Mouse (Mus musculus) liver, postnatal 0 days (tissue): ENCODE results near the gene Spsb1. TPM values are rescaled to one million over a fixed set of nuclear protein-coding genes. Genes with fewer than 3 reads are reported as not detected.

Experiments used
- ATAC-seq: fragments of 200-750 bp; cut with Nextera tagmentation; 2 replicates; pipeline ENCODE4 v1.8.0; 2017; ENCODE audit warnings: mild to moderate bottlenecking, moderate library complexity
- DNase-seq: peaks from one replicate; pipeline ENCODE4 v3.0.0-alpha.2; 2016
- H3K27ac ChIP-seq: fragments of 300-500 bp; sonication (generic); 2 replicates; pipeline ENCODE4 v1.5.1; 2014; ENCODE audit warnings: antibody characterized with exemption, moderate library complexity, mild to moderate bottlenecking, low read depth
- H3K27me3 ChIP-seq: fragments of 300-500 bp; sonication (generic); 2 replicates; pipeline ENCODE4 v1.6.1; 2014; ENCODE audit warnings: low read length, control low read depth, mixed read lengths; ENCODE audit not compliant: insufficient read depth
- H3K36me3 ChIP-seq: fragments of 300-500 bp; sonication (generic); replicated peaks from 2 replicates; pipeline ENCODE4 v1.6.1; 2014; ENCODE audit warnings: mild to moderate bottlenecking, control low read depth, low read length, moderate library complexity, mixed read lengths; ENCODE audit not compliant: insufficient read depth
- H3K4me1 ChIP-seq: fragments of 300-500 bp; sonication (generic); 2 replicates; pipeline ENCODE4 v1.6.1; 2014; ENCODE audit warnings: antibody characterized with exemption, mild to moderate bottlenecking, control low read depth; ENCODE audit not compliant: insufficient read depth
- H3K4me2 ChIP-seq: fragments of 300-500 bp; sonication (generic); 2 replicates; pipeline ENCODE4 v1.6.1; 2014; ENCODE audit warnings: low read depth, mild to moderate bottlenecking, low read length, moderate library complexity, mixed read lengths
- H3K4me3 ChIP-seq: fragments of 300-500 bp; sonication (generic); 2 replicates; pipeline ENCODE4 v1.5.1; 2014; ENCODE audit warnings: low read depth, low read length
- H3K9ac ChIP-seq: fragments of 300-500 bp; sonication (generic); replicated peaks from 2 replicates; pipeline ENCODE4 v1.6.1; 2014; ENCODE audit warnings: mild to moderate bottlenecking, moderate library complexity
- H3K9me3 ChIP-seq: fragments of 300-500 bp; sonication (generic); 2 replicates; pipeline ENCODE4 v1.6.1; 2016; ENCODE audit warnings: mild to moderate bottlenecking, control low read depth, low read length, mixed read lengths
- CTCF ChIP-seq: sonication (generic); IDR thresholded peaks from 2 replicates; pipeline ENCODE4 v1.5.1; 2016; ENCODE audit warnings: antibody characterized with exemption, low read depth
- EP300 ChIP-seq: IDR thresholded peaks from 2 replicates; pipeline ENCODE4 v1.6.1; 2016; ENCODE audit warnings: antibody characterized with exemption, low read depth, mild to moderate bottlenecking
- WGBS: fragments of 180-500 bp; shearing (Covaris S2); extraction: QIAGEN DNeasy Blood & Tissue Kit; methylation state at CpG from one replicate; pipeline ENCODE4 v1.1.7; 2014; ENCODE audit not compliant: insufficient replicate concordance; 5-methylcytosine and 5-hydroxymethylcytosine counted together
- polyA plus RNA-seq: library from polyadenylated mRNA; unstranded; fragments of >200 nt; fragmentation: Nextera tagmentation; extraction: Ambion mirVana; gene quantifications from 2 replicates; pipeline ENCODE4 v1.2.1, GENCODE M21; 2015

The Spsb1 gene
- polyA plus RNA-seq, 1 experiment from 2014 or later, result 1.7 TPM

DNA sequence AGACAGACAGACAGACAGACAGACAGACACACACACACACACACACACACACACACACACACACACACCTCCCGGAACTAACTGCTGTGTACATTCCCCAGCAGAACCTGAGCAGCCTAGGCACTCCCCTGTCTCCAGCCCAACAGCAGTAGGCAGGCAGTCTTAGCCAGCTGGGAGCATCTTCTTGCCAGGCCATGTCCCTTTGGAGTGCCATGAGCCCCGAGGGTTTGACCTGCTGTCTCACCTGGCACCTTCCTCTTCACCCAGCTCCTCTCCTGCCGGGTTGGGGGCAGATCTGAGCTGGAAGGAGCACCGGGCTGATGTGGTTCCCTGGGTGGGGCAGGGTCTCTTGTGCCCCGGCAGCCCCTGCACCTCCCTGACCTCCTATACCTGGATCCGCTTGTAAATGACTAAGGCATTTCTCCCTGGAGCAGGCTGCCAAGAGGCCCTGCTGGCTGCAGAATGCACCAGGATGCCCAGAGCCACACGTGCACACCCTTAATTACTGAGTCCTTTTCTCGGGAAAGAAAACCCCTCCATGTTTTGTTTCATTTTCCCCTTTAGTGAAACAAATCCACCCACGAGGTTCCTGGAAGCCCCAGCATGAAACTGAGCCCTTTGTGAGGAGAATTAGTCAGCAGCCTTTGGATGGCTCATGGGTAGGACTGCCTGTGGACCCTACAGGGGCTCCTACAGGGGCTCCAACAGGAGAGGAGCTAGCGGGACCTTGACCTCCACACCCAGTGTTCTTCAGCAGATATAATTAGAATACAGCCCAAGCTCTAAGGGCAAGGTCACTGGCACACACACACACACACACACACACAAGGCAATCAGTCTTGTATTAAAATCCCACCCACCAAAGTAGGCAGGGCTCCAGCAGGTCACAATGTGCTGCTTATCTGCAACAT lies 11.8 kb downstream of the Spsb1 start:
- TF ChIP-seq CTCF (no peak), EP300 (no peak)
- H3K27me3 ChIP-seq, result 0 out of 2 replicates have a peak, but pooled peaks cover 14% of the 10 kb centered on the region
- 54% methylated on average over 10 of the region's 10 CpGs for WGBS
- H3K36me3 ChIP-seq, result no peaks in the 10 kb centered on the region
- no peaks in the 10 kb centered on the region for H3K9me3 ChIP-seq
- DNase-seq, result no peak
- H3K27ac ChIP-seq, result no peak overlapping the region
- no peak overlapping the region for H3K4me2 ChIP-seq
- H3K9ac ChIP-seq, result no peak overlapping the region
- H3K4me3 ChIP-seq, result no peak overlapping the region
- H3K4me1 ChIP-seq, result no peaks in the 10 kb centered on the region
- ATAC-seq, result no peak

DNA sequence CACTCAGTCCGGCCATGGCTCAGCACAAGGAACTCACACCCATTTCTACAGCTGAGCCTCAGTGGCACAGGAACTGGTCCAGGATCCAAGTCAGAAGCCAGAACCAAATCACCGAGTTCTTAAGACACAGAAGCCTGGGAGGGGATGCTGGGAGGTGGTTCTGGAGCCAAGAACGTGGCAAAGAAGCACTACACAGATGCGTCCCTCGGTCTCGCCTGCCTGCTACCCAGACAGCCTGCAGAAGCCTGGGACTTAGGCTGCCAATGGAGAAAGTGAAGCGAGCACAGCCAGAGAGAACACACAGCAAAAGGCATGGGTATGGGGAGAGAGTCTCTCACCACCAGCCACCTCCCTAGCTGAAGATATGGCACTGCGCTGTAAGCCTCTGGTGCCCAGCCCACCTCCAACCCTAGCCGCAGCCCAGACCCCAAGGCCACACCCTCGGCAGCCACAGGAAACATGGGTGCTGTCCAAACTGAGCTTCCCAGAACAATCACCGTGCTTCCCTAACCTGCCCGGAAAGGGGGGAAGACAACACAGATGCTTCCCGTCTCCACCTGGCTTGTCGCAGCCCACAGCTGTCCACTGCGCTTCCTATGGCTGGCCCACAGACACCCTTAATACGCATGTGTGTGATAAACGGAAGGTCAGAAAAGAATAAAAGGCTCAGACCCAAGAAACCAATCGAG lies 13.6 kb downstream of the Spsb1 start:
- TF ChIP-seq EP300, result no peak
- TF ChIP-seq CTCF, result no peak
- 0 out of 2 replicates have a peak, but pooled peaks cover 9% of the 10 kb centered on the region for H3K27me3 ChIP-seq
- WGBS, result 59% methylated on average over 18 of the region's 18 CpGs
- DNase-seq (no peak), ATAC-seq (no peak)
- H3K36me3 ChIP-seq, result no peaks in the 10 kb centered on the region
- H3K4me2 ChIP-seq, result no peak overlapping the region
- no peak overlapping the region for H3K4me3 ChIP-seq
- H3K9ac ChIP-seq, result no peak overlapping the region
- H3K9me3 ChIP-seq, result no peaks in the 10 kb centered on the region
- H3K27ac ChIP-seq, result no peak overlapping the region
- H3K4me1 ChIP-seq, result no peaks in the 10 kb centered on the region

DNA sequence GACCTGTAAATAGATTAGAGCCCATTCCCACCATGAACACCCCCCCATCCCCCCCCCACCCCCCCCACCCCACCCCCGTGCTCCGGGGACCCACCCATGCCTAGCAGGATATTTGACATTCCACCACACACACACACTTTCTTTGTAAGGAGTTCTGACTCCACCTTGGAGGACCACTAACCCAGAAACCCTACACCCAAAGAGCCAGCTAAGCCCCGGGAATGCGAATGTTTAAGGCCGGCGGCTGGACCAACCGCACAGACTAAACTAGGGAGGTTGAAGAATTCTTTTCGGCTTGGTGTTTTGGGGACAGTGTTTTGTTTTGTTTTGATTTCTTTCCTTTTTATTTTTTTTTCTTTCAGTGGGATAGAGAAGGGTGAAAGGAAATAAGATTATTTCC lies 16.1 kb downstream of the Spsb1 start:
- no peak for DNase-seq
- peaks cover 10% of the 10 kb centered on the region; the same call in 1 of the 2 replicates for H3K27me3 ChIP-seq
- H3K27ac ChIP-seq, result no peak overlapping the region
- H3K36me3 ChIP-seq, result no peaks in the 10 kb centered on the region
- H3K9ac ChIP-seq, result no peak overlapping the region
- TF ChIP-seq EP300 (no peak), CTCF (no peak)
- 79% methylated on average over 8 of the region's 8 CpGs for WGBS
- no peaks in the 10 kb centered on the region for H3K4me1 ChIP-seq
- H3K4me2 ChIP-seq, result no peak overlapping the region
- ATAC-seq, result no peak
- H3K9me3 ChIP-seq, result no peaks in the 10 kb centered on the region
- no peak overlapping the region for H3K4me3 ChIP-seq

DNA sequence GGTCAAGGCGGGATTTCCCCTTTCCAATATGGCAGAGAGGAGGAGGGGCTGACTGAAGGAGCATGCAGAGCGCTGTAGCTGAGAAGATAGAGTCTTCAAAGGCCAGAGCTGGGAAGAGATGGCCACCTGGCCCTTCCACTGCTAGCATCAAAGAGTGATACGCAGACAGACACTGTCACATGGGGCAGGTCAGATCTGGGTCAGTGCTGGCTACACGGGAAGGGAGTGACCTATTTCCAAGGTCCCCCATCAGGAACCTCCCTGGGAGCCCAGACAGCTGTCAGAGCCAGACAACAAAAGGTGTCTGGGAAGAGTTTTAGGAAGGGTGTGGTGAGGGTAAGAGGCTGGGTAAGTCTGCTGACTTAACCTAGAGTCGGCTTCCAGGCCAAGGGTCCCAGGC lies 17.9 kb downstream of the Spsb1 start:
- peaks cover 7% of the 10 kb centered on the region; the same call in 1 of the 2 replicates for H3K27me3 ChIP-seq
- no peaks in the 10 kb centered on the region for H3K36me3 ChIP-seq
- H3K9ac ChIP-seq, result no peak overlapping the region
- no peak overlapping the region for H3K4me3 ChIP-seq
- no peak overlapping the region for H3K4me2 ChIP-seq
- no peaks in the 10 kb centered on the region for H3K9me3 ChIP-seq
- DNase-seq (no peak), ATAC-seq (no peak)
- H3K27ac ChIP-seq, result no peak overlapping the region
- WGBS, result 65% methylated on average over 5 of the region's 5 CpGs
- TF ChIP-seq CTCF (no peak), EP300 (no peak)
- no peaks in the 10 kb centered on the region for H3K4me1 ChIP-seq

DNA sequence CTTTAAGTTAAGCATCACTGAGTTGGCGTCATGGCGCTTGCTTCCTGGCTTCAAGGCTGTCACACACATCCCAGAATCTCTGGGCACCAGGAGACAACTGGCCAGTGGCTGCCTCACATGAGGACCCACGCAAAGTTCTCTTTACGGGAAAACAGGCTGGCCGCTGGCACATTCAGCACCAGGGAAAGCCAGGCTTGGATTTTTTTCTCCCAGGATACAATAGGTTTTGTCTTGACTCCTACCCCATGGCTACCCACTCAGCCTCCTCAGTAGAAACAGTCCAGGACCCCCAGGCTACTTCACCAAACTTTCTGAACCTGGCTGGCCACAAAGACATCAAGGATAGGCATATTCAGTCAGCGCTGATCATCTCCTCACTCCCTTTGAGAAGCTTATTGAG lies 19.4 kb downstream of the Spsb1 start:
- Histone ChIP-seq H3K4me2 (no peak overlapping the region), H3K4me1 (no peaks in the 10 kb centered on the region), H3K9me3 (no peaks in the 10 kb centered on the region), H3K27ac (no peak overlapping the region), H3K4me3 (no peak overlapping the region), H3K9ac (no peak overlapping the region), H3K27me3 (peaks cover 6% of the 10 kb centered on the region; the same call in 1 of the 2 replicates), H3K36me3 (no peaks in the 10 kb centered on the region)
- 79% methylated on average over 6 of the region's 6 CpGs for WGBS
- TF ChIP-seq CTCF, result no peak
- DNase-seq (no peak), ATAC-seq (no peak)

DNA sequence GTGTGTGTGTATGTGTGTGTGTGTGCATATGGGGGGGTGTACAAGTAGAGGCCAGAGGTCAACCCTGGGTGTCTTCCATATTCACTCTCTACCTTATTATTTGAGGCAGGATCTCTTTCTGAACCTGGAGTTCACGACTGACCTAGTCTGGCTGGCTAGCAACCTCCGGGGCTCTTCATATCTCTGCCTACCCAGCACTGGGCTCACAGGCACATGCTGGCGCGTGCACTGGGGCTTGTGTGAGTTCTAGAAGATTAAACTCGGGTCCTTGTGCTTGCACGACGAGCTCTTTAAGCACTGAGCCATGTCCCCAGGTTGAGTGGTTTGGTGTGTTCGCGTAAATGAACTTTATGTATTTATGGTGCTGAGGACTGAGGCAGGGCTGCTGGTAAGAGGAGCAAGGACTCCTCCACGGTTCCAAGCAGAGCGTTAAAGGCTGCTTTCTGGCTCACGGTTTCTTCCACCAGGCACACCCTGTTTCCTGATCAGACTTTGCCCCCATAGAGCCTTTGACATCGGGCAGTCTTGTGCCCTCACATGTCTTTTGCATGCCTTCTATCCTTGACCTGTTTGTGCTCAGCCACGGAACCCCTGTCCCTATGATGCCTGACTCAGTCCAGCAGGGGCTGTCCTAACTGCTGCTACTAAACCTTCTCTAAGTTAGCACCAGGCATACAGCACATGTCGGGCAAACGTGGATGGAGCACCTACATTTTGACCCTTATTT lies 21.2 kb downstream of the Spsb1 start:
- ATAC-seq (no peak), DNase-seq (no peak)
- Histone ChIP-seq H3K4me3 (no peak overlapping the region), H3K4me2 (no peak overlapping the region), H3K9me3 (no peaks in the 10 kb centered on the region), H3K9ac (no peak overlapping the region), H3K4me1 (no peaks in the 10 kb centered on the region), H3K27me3 (peaks cover 6% of the 10 kb centered on the region; the same call in 1 of the 2 replicates), H3K27ac (no peak overlapping the region), H3K36me3 (no peaks in the 10 kb centered on the region)
- TF ChIP-seq EP300 (no peak), CTCF (no peak)
- 72% methylated on average over 16 of the region's 16 CpGs for WGBS
